Mouse (Mus musculus) heart, postnatal 0 days (tissue): ENCODE results near the gene Tpsg1. TPM values are rescaled to one million over a fixed set of nuclear protein-coding genes. Genes with fewer than 3 reads are reported as not detected.
A peak's percentile ranks its signal among the peaks of the same experiment; 100 is the strongest.

Experiments used
- ATAC-seq: fragments of 200-750 bp; cut with Nextera tagmentation; 2 replicates; pipeline ENCODE4 v1.8.0; 2017; ENCODE audit warnings: low read depth, moderate number of reproducible peaks, moderate library complexity; ENCODE audit not compliant: insufficient read depth
- DNase-seq: peaks from one replicate; pipeline ENCODE4 v3.0.0-alpha.2; 2016; ENCODE audit warnings: low spot score
- H3K27ac ChIP-seq: fragments of 300-500 bp; sonication (generic); 2 replicates; pipeline ENCODE4 v1.5.1; 2014; ENCODE audit warnings: low read depth, mild to moderate bottlenecking
- H3K27me3 ChIP-seq: fragments of 300-500 bp; sonication (generic); 2 replicates; pipeline ENCODE4 v1.6.1; 2014; ENCODE audit warnings: low read length, mixed read lengths; ENCODE audit not compliant: control insufficient read depth, insufficient read depth
- H3K36me3 ChIP-seq: fragments of 300-500 bp; sonication (generic); replicated peaks from 2 replicates; pipeline ENCODE4 v1.6.1; 2014; ENCODE audit warnings: low read length, mixed read lengths; ENCODE audit not compliant: control insufficient read depth, insufficient read depth
- H3K4me1 ChIP-seq: fragments of 300-500 bp; sonication (generic); 2 replicates; pipeline ENCODE4 v1.6.1; 2014; ENCODE audit warnings: antibody characterized with exemption; ENCODE audit not compliant: control insufficient read depth, insufficient read depth
- H3K4me2 ChIP-seq: fragments of 300-500 bp; sonication (generic); 2 replicates; pipeline ENCODE4 v1.6.1; 2014; ENCODE audit warnings: low read depth, mild to moderate bottlenecking, low read length, moderate library complexity
- H3K4me3 ChIP-seq: fragments of 300-500 bp; sonication (generic); 2 replicates; pipeline ENCODE4 v1.5.1; 2014; ENCODE audit warnings: low read depth, low read length
- H3K9ac ChIP-seq: fragments of 300-500 bp; sonication (generic); replicated peaks from 2 replicates; pipeline ENCODE4 v1.6.1; 2014; ENCODE audit warnings: low read depth, low read length, mixed read lengths
- H3K9me3 ChIP-seq: fragments of 300-500 bp; sonication (generic); replicated peaks from 2 replicates; pipeline ENCODE4 v1.6.1; 2016; ENCODE audit warnings: low read length; ENCODE audit not compliant: control insufficient read depth
- CTCF ChIP-seq: IDR thresholded peaks from 2 replicates; pipeline ENCODE4 v1.5.1; 2016; ENCODE audit warnings: antibody characterized with exemption, control low read depth, low read depth
- EP300 ChIP-seq: IDR thresholded peaks from 2 replicates; pipeline ENCODE4 v1.6.1; 2016; ENCODE audit warnings: antibody characterized with exemption, low read depth
- WGBS: fragments of 180-500 bp; shearing (Covaris S2); extraction: QIAGEN DNeasy Blood & Tissue Kit; methylation state at CpG from one replicate; pipeline ENCODE4 v1.1.7; 2014; 5-methylcytosine and 5-hydroxymethylcytosine counted together
- polyA plus RNA-seq: library from polyadenylated mRNA; unstranded; fragments of >200 nt; fragmentation: Nextera tagmentation; extraction: Ambion mirVana; gene quantifications from 2 replicates; pipeline ENCODE4 v1.2.1, GENCODE M21; 2015
- total RNA-seq: library from RNA; depleted of rRNA; stranded (reverse); fragments of >200 nt; gene quantifications from 2 replicates; pipeline ENCODE4 v1.2.3, GENCODE M21; 2014; ENCODE audit warnings: low replicate concordance; rRNA removed

Tpsg1 gene
- total RNA-seq (not detected in 2 replicates), polyA plus RNA-seq (0.33 and 0.56 TPM in 2 replicates)

- TF ChIP-seq EP300, result no peak
- no peak for TF ChIP-seq CTCF
- WGBS, result 72% methylated on average over 3 of the region's 3 CpGs
- no peaks in the 10 kb centered on the region for H3K9me3 ChIP-seq
- H3K4me1 ChIP-seq, result no peaks in the 10 kb centered on the region
- no peak within 1 kb of the TSS for H3K9ac ChIP-seq
- no peak within 1 kb of the TSS for H3K27ac ChIP-seq
- DNase-seq, result no peak
- H3K36me3 ChIP-seq, result no peaks in the 10 kb centered on the region
- no peak within 1 kb of the TSS for H3K4me3 ChIP-seq
- H3K27me3 ChIP-seq, result no peaks in the 10 kb centered on the region
- ATAC-seq, result no peak
- H3K4me2 ChIP-seq, result no peak within 1 kb of the TSS
These were observed at the start of gene Tpsg1 for GRCm38 (mm10) chr17:25368973-25369372. Gene Tpsg1 (plus strand): TSS chr17:25369273.

DNA sequence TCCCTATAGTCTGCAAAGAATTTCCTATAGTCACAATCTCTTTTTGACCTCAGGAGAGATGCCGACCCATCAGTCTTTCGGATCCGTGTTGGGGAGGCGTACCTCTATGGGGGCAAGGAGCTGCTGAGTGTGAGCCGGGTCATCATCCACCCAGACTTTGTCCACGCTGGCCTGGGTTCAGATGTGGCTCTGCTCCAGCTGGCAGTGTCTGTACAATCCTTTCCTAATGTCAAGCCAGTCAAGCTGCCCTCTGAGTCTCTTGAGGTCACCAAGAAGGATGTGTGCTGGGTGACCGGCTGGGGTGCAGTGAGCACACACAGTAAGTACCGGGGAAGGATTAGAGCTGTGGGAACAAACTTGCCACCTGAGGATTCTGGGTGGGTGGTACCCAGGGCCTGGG is 48.3 kb upstream of the Tpsg1 start:
- WGBS, result 75% methylated on average over 8 of the region's 8 CpGs
- Histone ChIP-seq H3K9me3 (no peaks in the 10 kb centered on the region), H3K9ac (no peak overlapping the region), H3K36me3 (no peaks in the 10 kb centered on the region), H3K27me3 (no peaks in the 10 kb centered on the region), H3K27ac (no peak overlapping the region), H3K4me1 (no peaks in the 10 kb centered on the region), H3K4me3 (no peak overlapping the region), H3K4me2 (no peak overlapping the region)
- DNase-seq, result no peak
- ATAC-seq, result no peak
- TF ChIP-seq CTCF, result no peak
- no peak for TF ChIP-seq EP300

DNA sequence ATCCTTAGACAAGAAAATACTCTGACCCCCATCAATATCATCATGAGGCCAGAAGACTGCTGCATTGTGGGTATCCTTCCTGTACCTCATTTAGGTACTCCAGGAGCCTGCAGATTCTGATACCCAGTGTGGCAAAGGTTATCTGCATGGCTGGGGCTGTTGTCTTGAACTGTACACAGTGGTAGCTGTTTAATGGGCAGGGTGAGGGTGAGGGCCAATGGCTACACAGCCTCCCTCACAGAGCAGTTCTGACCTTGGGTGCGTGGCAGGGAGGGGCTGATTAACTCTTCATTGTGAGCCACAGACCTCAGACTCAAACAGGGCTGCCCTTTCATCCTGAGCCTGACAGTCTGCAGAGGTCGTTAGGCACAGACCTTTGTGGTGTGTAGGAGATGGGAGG is 46.1 kb upstream of the Tpsg1 start:
- H3K36me3 ChIP-seq, result no peaks in the 10 kb centered on the region
- no peaks in the 10 kb centered on the region for H3K4me1 ChIP-seq
- H3K4me2 ChIP-seq, result no peak overlapping the region
- H3K9ac ChIP-seq, result no peak overlapping the region
- H3K4me3 ChIP-seq, result no peak overlapping the region
- TF ChIP-seq CTCF, result no peak
- no peak for TF ChIP-seq EP300
- H3K27ac ChIP-seq, result no peak overlapping the region
- H3K9me3 ChIP-seq, result no peaks in the 10 kb centered on the region
- ATAC-seq (no peak), DNase-seq (no peak)
- 28% methylated on average over 2 of the region's 2 CpGs for WGBS
- H3K27me3 ChIP-seq, result no peaks in the 10 kb centered on the region

- Histone ChIP-seq H3K4me3 (no peak overlapping the region), H3K9ac (no peak overlapping the region), H3K4me2 (no peak overlapping the region), H3K27me3 (peaks cover 25% of the 10 kb centered on the region), H3K4me1 (no peaks in the 10 kb centered on the region), H3K9me3 (no peaks in the 10 kb centered on the region), H3K27ac (no peak overlapping the region), H3K36me3 (no peaks in the 10 kb centered on the region)
- 51% methylated on average over 9 of the region's 9 CpGs for WGBS
- TF ChIP-seq CTCF (no peak), EP300 (no peak)
- DNase-seq (no peak), ATAC-seq (no peak)
These were observed 36.8 kb upstream of the Tpsg1 start for GRCm38 (mm10) chr17:25332321-25332720.

GRCm38 (mm10) chr17:25333943-25334342 is 35.1 kb upstream of the Tpsg1 start:
- H3K9ac ChIP-seq, result no peak overlapping the region
- no peaks in the 10 kb centered on the region for H3K9me3 ChIP-seq
- no peak for TF ChIP-seq EP300
- TF ChIP-seq CTCF, result peak; percentile 92

GRCm38 (mm10) chr17:25338218-25338617 is 30.9 kb upstream of the Tpsg1 start:
- H3K27me3 ChIP-seq, result peaks cover 16% of the 10 kb centered on the region
- TF ChIP-seq EP300 (no peak), CTCF (no peak)
- no peak overlapping the region for H3K4me3 ChIP-seq
- H3K4me1 ChIP-seq, result no peaks in the 10 kb centered on the region
- no peak overlapping the region for H3K9ac ChIP-seq
- H3K4me2 ChIP-seq, result no peak overlapping the region
- H3K36me3 ChIP-seq, result no peaks in the 10 kb centered on the region
- WGBS, result 83% methylated on average over 4 of the region's 4 CpGs
- no peak for ATAC-seq
- H3K27ac ChIP-seq, result no peak overlapping the region
- DNase-seq, result no peak
- no peaks in the 10 kb centered on the region for H3K9me3 ChIP-seq

More at GRCm38 (mm10) chr17:25333943-25334342, 35.1 kb upstream of the Tpsg1 start:
- no peaks in the 10 kb centered on the region for H3K4me1 ChIP-seq
- peak; percentile 46 for DNase-seq
- H3K27me3 ChIP-seq, result peaks cover 25% of the 10 kb centered on the region
- no peak for ATAC-seq
- H3K4me3 ChIP-seq, result no peak overlapping the region
- no peak overlapping the region for H3K27ac ChIP-seq
- H3K36me3 ChIP-seq, result no peaks in the 10 kb centered on the region
- no peak overlapping the region for H3K4me2 ChIP-seq
- WGBS, result 2% methylated on average over 8 of the region's 8 CpGs
